Comparison of ENCODE assay signal across 11 mouse cellular contexts in the genomic region with DNA sequence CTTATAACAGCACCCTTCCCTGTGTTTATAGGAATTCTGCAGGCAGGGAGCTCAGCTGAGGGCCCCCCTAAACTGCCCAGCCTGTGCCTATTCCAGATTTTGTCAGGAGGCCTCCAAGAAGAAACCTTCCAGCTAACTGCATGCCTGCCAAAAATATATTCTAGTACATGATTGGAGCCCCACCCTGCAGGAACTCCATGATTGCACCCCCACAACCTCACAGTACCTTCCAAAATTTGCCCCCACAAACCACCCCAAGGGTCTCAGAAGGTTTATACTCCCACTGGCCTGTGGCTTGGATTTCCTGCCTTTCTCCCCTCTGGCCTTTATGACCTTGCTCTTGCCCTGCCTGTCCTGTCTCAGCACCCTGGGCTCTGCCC. TPM values are rescaled to one million over a fixed set of nuclear protein-coding genes. Genes with fewer than 3 reads are reported as not detected.
DNase-seq lines count a peak whose midpoint lies in the region; ATAC-seq and TF ChIP-seq lines count a peak whose summit lies in the region.
"Had no signal": no experiment of that assay in that cellular context is flagged by ENCODE, and none has a peak within 500 bp of the region (broad histone marks: within the 10 kb centered on the region; RNA-seq: fewer than 3 reads in every experiment).

No protein-coding gene starts in this region.

- peaks cover 64% of the 10 kb centered on the region for H3K4me1 ChIP-seq in kidney, embryonic 16.5 days (ENCODE audit: insufficient read depth, low read length)
- peaks cover 35% of the 10 kb centered on the region for H3K4me1 ChIP-seq in forebrain, embryonic 11.5 days (replicated peaks; ENCODE audit: control insufficient read depth, insufficient read depth, low read length)
- H3K4me1 ChIP-seq in hindbrain, postnatal 0 days (ENCODE audit: insufficient read depth, low read length) = peaks cover 32% of the 10 kb centered on the region
- peaks cover 16% of the 10 kb centered on the region for H3K4me1 ChIP-seq in midbrain, postnatal 0 days (ENCODE audit: insufficient read depth, low read length)

- no peak for ATAC-seq in kidney, embryonic 16.5 days (ENCODE audit: low FRiP score, low TSS enrichment)
- ATAC-seq in forebrain, embryonic 11.5 days (replicated peaks; ENCODE audit: low FRiP score) = no peak
- no peak for ATAC-seq in hindbrain, postnatal 0 days
- ATAC-seq in midbrain, postnatal 0 days (ENCODE audit: low FRiP score) = no peak

- no peak for TF ChIP-seq CTCF in hindbrain, postnatal 0 days (IDR thresholded peaks at IDR 0.05; ENCODE audit: low read depth)
- TF ChIP-seq CTCF in midbrain, postnatal 0 days (IDR thresholded peaks at IDR 0.05) = no peak

- H3K36me3 ChIP-seq in kidney, embryonic 16.5 days (ENCODE audit: insufficient read depth, low read length) = no peaks in the 10 kb centered on the region
- no peaks in the 10 kb centered on the region for H3K36me3 ChIP-seq in forebrain, embryonic 11.5 days (ENCODE audit: control insufficient read depth, insufficient read depth, low read length)
- H3K36me3 ChIP-seq in hindbrain, postnatal 0 days (ENCODE audit: insufficient read depth, low read length) = no peaks in the 10 kb centered on the region
- H3K36me3 ChIP-seq in midbrain, postnatal 0 days (ENCODE audit: insufficient read depth, low read length) = no peaks in the 10 kb centered on the region

- H3K27ac ChIP-seq in kidney, embryonic 16.5 days (ENCODE audit: low read length) = peak overlapping the region; percentile 92
- H3K27ac ChIP-seq in forebrain, embryonic 11.5 days (ENCODE audit: low read depth, low read length) = peak overlapping the region; percentile 26; the same call in 1 of the 2 replicates
- peak overlapping the region; percentile 65; the same call in 1 of the 2 replicates for H3K27ac ChIP-seq in hindbrain, postnatal 0 days
- peak overlapping the region; percentile 47; the same call in 1 of the 2 replicates for H3K27ac ChIP-seq in midbrain, postnatal 0 days (ENCODE audit: low read depth, low read length)

- no peak overlapping the region for H3K4me3 ChIP-seq in kidney, embryonic 16.5 days (ENCODE audit: low read length)
- H3K4me3 ChIP-seq in forebrain, embryonic 11.5 days (ENCODE audit: low read depth, low read length) = no peak overlapping the region
- no peak overlapping the region for H3K4me3 ChIP-seq in hindbrain, postnatal 0 days (ENCODE audit: low read length)
- H3K4me3 ChIP-seq in midbrain, postnatal 0 days (ENCODE audit: low read depth, low read length) = no peak overlapping the region

- DNase-seq in kidney, adult 9 months = no peak
- DNase-seq in forebrain, embryonic 11.5 days (ENCODE audit: low spot score) = no peak
- no peak for DNase-seq in hindbrain, postnatal 0 days (ENCODE audit: low spot score)
- no peak for DNase-seq in midbrain, postnatal 0 days (ENCODE audit: low spot score)
- DNase-seq in layer of hippocampus, postnatal 36 days = no peak
- no peak for DNase-seq in lung, postnatal 25 days (ENCODE audit: low spot score)
- DNase-seq in ovary, postnatal 10 days (ENCODE audit: low spot score) = no peak
- DNase-seq: adrenal gland, adult 2 months; cerebellum, postnatal 14 days; layer of hippocampus, adult 9-11 months had no signal

- peak overlapping the region; percentile 13 for H3K9ac ChIP-seq in kidney, embryonic 16.5 days (replicated peaks; ENCODE audit: low read length)
- no peak overlapping the region for H3K9ac ChIP-seq in forebrain, embryonic 11.5 days (ENCODE audit: low read length)
- H3K9ac ChIP-seq in hindbrain, postnatal 0 days (replicated peaks; ENCODE audit: low read length) = no peak overlapping the region
- no peak overlapping the region for H3K9ac ChIP-seq in midbrain, postnatal 0 days (replicated peaks; ENCODE audit: low read length, poor library complexity, severe bottlenecking)

- H3K4me2 ChIP-seq in kidney, embryonic 16.5 days (replicated peaks; ENCODE audit: low read depth, low read length) = no peak overlapping the region
- no peak overlapping the region for H3K4me2 ChIP-seq in forebrain, embryonic 11.5 days (ENCODE audit: low read depth, low read length, severe bottlenecking)
- H3K4me2 ChIP-seq in hindbrain, postnatal 0 days (ENCODE audit: low read depth, low read length) = no peak overlapping the region
- H3K4me2 ChIP-seq in midbrain, postnatal 0 days (ENCODE audit: low read depth, low read length, poor library complexity, severe bottlenecking) = no peak overlapping the region

- no peaks in the 10 kb centered on the region for H3K27me3 ChIP-seq in kidney, embryonic 16.5 days (ENCODE audit: insufficient read depth, low read length)
- no peaks in the 10 kb centered on the region for H3K27me3 ChIP-seq in forebrain, embryonic 11.5 days (ENCODE audit: control insufficient read depth, insufficient read depth, low read length)
- H3K27me3 ChIP-seq in hindbrain, postnatal 0 days (ENCODE audit: insufficient read depth, low read length) = no peaks in the 10 kb centered on the region
- no peaks in the 10 kb centered on the region for H3K27me3 ChIP-seq in midbrain, postnatal 0 days (ENCODE audit: insufficient read depth, low read length)

- no peaks in the 10 kb centered on the region for H3K9me3 ChIP-seq in kidney, embryonic 16.5 days (ENCODE audit: low read length)
- no peaks in the 10 kb centered on the region for H3K9me3 ChIP-seq in forebrain, embryonic 11.5 days (ENCODE audit: control insufficient read depth, low read length)
- no peaks in the 10 kb centered on the region for H3K9me3 ChIP-seq in hindbrain, postnatal 0 days (ENCODE audit: low read length)
- H3K9me3 ChIP-seq in midbrain, postnatal 0 days (ENCODE audit: low read length) = no peaks in the 10 kb centered on the region

RNA-seq across cellular contexts. Expression of gene Atp23, which starts 30.6 kb away (rescaled TPM):
- polyA plus RNA-seq in kidney, embryonic 16.5 days (2015; fragmentation: Nextera tagmentation; extraction: Ambion mirVana) = 16.5 and 18.4 TPM in 2 replicates
- 15.5 and 23.2 TPM in 2 replicates for polyA plus RNA-seq in forebrain, embryonic 11.5 days (2014; fragmentation: Nextera tagmentation; extraction: Ambion mirVana)
- total RNA-seq in hindbrain, postnatal 0 days (2014; rRNA removed) = 12.5 and 14.3 TPM in 2 replicates
- polyA plus RNA-seq in hindbrain, postnatal 0 days (2015; fragmentation: Nextera tagmentation; extraction: Ambion mirVana) = 19.1 and 20.2 TPM in 2 replicates
- total RNA-seq in midbrain, postnatal 0 days (2014; rRNA removed) = 13.2 and 17.4 TPM in 2 replicates
- 18.4 and 19.1 TPM in 2 replicates for polyA plus RNA-seq in midbrain, postnatal 0 days (2015; fragmentation: Nextera tagmentation; extraction: Ambion mirVana)
- total RNA-seq in layer of hippocampus, postnatal 36 days (2021) = 1 to 10 TPM; 9.2 to 9.5 TPM

RNA-seq across cellular contexts. Expression of gene Ctdsp2, which starts 46.8 kb away (rescaled TPM):
- polyA plus RNA-seq in kidney, embryonic 16.5 days (2015; fragmentation: Nextera tagmentation; extraction: Ambion mirVana) = 70.5 and 76.1 TPM in 2 replicates
- 58.8 and 63.2 TPM in 2 replicates for polyA plus RNA-seq in forebrain, embryonic 11.5 days (2014; fragmentation: Nextera tagmentation; extraction: Ambion mirVana)
- total RNA-seq in hindbrain, postnatal 0 days (2014; rRNA removed) = 64.5 and 64.7 TPM in 2 replicates
- polyA plus RNA-seq in hindbrain, postnatal 0 days (2015; fragmentation: Nextera tagmentation; extraction: Ambion mirVana) = 15.0 and 16.7 TPM in 2 replicates
- total RNA-seq in midbrain, postnatal 0 days (2014; rRNA removed) = 50.1 and 54.6 TPM in 2 replicates
- polyA plus RNA-seq in midbrain, postnatal 0 days (2015; fragmentation: Nextera tagmentation; extraction: Ambion mirVana) = 10.2 and 11.2 TPM in 2 replicates
- total RNA-seq in layer of hippocampus, postnatal 36 days (2021) = 100 to 1,000 TPM; 103 to 114 TPM

Comparison
In these comparisons a context has a peak if more than half of its experiments do, and no peak if none do; other contexts are left out.
1. H3K27ac ChIP-seq: peak in every context shown above with its lines; median percentile 92 in kidney, embryonic 16.5 days; 65 in hindbrain, postnatal 0 days; 47 in midbrain, postnatal 0 days; 26 in forebrain, embryonic 11.5 days.